Mouse (Mus musculus): ENCODE measurements around the gene A630001G21Rik.
"Not testable (repeated sequence)": the region's sequence is repeated elsewhere in the genome, so short reads cannot be mapped to it uniquely, and the experiment has no call there.

The A630001G21Rik gene

GRCm38 (mm10) chr1:85778436-85778835 lies at the start of gene A630001G21Rik:
Gene A630001G21Rik, minus strand, starts transcription at chr1:85778643.
- no peak for DNase-seq (ENCODE audit: low read depth, low spot score)

GRCm38 (mm10) chr1:85827166-85827565 lies 48.7 kb upstream of the A630001G21Rik start:
- DNase-seq (ENCODE audit: low read depth, low spot score): no peak

DNA sequence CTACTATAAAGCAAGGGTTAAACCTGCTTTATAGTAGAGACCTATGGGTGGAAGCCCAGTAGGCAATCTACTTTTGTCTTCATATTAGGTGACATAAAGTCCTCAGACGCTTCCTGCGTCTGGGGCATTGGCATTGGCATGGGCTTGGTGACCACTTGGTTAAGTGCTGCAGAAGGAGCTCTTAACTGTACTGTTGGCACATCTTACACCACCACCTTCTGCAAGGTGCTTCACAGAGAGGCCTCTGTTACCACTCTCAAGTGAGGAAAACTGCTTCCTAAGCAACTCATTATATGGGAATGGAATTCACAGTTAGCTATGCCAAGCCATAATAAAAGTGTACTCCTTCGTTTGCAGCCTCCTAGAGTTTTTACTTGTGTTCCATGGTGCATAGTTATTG lies 46.5 kb upstream of the A630001G21Rik start:
- DNase-seq (ENCODE audit: low read depth, low spot score): no peak

GRCm38 (mm10) chr1:85822239-85822638 lies 43.8 kb upstream of the A630001G21Rik start:
- DNase-seq (ENCODE audit: low read depth, low spot score): no peak

DNA sequence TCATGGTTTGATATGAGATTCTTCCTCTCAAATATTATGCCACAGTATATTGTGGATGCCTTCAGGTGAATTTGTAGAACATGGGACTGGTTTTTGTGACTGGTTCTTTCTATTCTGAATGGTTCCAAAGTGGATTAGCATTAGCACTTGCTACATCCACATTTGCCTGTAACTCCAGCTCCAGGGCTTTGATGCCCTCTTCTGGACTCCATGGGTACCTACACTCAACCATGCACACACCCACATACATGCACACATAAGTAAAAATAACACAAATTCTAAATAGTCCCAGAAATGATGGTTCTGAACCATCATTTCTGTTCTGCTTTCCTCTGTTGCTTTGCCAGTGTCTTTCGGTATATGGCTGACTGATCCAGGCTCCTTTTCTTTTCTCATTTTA lies 41.3 kb upstream of the A630001G21Rik start:
- no peak for DNase-seq (ENCODE audit: low read depth, low spot score)

- DNase-seq (ENCODE audit: low read depth, low spot score): no peak
Observed at GRCm38 (mm10) chr1:85818121-85818520, 39.7 kb upstream of the A630001G21Rik start.

- not testable (repeated sequence) for DNase-seq (ENCODE audit: low read depth, low spot score)
Observed at GRCm38 (mm10) chr1:85814213-85814612, 35.8 kb upstream of the A630001G21Rik start.

DNA sequence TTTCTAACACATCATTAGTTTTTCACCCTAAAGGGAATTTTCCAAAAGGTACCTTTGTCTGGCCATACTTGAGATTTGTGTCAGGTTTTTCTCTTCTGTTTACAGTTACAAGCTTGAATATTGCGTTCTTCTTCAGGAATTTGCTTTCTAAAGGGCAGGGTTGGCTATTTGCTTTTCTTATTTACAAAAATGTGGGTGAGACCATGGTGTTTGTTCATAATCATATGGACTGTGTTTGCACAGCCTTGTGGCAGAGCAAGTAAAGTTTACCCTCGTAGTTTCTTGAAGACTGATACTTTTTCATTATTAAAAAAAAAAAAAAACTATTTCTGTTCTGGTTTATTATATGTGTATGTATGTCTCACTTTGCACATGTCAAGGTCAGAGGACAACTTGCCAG lies 32.3 kb upstream of the A630001G21Rik start:
- DNase-seq (ENCODE audit: low read depth, low spot score): no peak

GRCm38 (mm10) chr1:85810343-85810742 lies 31.9 kb upstream of the A630001G21Rik start:
- DNase-seq (ENCODE audit: low read depth, low spot score): no peak

GRCm38 (mm10) chr1:85809256-85809655 lies 30.8 kb upstream of the A630001G21Rik start:
- DNase-seq (ENCODE audit: low read depth, low spot score): no peak

GRCm38 (mm10) chr1:85804551-85804950 lies 26.1 kb upstream of the A630001G21Rik start:
- DNase-seq (ENCODE audit: low read depth, low spot score): no peak

GRCm38 (mm10) chr1:85802517-85802916 lies 24.1 kb upstream of the A630001G21Rik start:
- DNase-seq (ENCODE audit: low read depth, low spot score): no peak

DNA sequence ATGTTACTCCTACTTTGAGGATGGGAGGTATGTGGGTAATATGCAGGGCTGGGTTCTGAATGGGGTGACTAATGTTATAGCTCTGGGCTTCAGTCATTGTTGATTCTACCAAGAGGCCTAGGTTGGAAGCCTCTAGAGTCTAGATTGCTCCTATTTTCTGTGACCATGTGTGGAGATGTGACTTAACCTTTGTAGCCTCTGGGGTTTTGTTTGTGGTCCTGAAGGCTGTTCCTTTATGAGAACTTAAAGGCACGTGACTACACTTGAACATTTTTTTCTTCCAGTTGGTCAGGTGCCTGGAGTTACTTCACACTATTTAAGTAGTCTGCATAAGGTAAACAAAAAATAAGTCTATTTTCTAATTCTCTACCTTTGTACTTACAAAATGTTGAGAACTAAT lies 21.3 kb upstream of the A630001G21Rik start:
- DNase-seq (ENCODE audit: low read depth, low spot score): no peak

GRCm38 (mm10) chr1:85795196-85795595 lies 16.8 kb upstream of the A630001G21Rik start:
- no peak for DNase-seq (ENCODE audit: low read depth, low spot score)

DNA sequence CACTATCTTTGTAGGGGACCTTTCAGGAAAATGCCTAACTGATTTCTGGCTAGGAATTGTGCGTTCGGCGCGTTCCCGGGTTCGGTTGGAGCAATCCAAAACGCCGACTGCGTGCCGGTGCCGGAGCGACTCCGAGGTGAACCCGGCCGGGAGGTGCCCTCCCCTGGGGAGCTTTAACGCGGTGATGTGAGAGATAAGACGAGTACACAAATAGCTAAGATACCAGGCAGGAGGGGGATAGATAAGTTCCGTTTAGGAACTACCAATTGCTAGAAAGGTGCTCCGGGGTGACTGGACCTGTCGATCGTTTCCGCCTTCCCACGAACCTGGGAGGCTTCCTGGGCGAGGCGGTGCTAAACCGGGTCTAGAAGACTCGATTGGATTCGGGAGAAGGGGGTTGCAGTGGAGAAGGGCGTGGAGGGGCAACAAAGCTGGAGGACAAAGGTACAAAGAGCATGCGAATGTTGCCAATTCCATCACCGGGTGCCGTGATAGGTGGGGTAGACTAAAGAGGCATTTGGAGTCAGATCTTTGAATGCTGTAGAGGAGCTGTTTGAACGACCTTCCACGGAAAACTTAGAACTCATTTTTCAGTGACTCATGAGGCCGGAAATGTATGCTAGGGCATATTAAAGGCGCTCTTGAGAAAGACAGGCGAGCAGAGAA lies 15.8 kb upstream of the A630001G21Rik start:
- DNase-seq (ENCODE audit: low read depth, low spot score): no peak

GRCm38 (mm10) chr1:85793208-85794105 lies 15.0 kb upstream of the A630001G21Rik start, which contains the start of gene Cab39:
Gene Cab39, plus strand, starts transcription at chr1:85793441.
- peak; percentile 72 for DNase-seq (ENCODE audit: low read depth, low spot score)

DNA sequence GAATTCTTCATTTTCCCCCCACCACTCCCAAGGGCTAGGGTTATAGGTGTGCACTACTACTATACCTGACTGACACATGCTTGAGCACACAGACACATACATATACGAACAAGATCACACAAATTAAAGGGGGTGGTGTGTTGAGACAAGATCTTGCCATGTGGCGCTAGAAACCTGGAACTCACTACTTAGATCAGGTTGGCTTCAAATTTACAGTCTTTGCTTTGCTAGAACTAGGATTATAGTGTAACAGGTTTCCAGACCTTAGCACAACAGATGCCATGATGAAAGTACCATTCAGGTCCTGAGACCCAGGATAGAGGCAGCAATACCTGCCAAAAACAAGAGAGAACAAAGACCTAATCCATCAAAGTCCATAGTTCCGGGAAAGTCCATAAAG lies 13.0 kb upstream of the A630001G21Rik start:
- DNase-seq (ENCODE audit: low read depth, low spot score): no peak

DNA sequence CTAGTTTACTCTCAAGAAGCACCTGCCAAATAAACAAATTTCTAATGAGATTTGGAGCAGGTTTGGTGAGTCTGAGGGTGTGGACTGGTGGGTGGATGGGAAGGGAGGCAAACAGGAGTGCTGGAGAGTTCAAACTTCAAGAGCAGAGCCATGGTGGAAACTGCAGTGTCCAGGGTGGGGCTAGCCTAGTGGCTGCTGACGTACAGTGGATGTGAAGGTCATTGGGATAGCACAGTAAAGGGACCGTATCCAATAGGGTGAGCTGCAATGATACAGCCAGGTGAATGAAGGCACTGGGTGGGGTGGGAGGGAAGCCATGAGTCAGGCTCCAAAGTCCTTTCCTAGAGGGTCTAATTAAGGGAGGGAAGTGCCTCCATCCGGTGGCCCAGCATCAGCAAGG lies 12.1 kb upstream of the A630001G21Rik start:
- no peak for DNase-seq (ENCODE audit: low read depth, low spot score)

DNA sequence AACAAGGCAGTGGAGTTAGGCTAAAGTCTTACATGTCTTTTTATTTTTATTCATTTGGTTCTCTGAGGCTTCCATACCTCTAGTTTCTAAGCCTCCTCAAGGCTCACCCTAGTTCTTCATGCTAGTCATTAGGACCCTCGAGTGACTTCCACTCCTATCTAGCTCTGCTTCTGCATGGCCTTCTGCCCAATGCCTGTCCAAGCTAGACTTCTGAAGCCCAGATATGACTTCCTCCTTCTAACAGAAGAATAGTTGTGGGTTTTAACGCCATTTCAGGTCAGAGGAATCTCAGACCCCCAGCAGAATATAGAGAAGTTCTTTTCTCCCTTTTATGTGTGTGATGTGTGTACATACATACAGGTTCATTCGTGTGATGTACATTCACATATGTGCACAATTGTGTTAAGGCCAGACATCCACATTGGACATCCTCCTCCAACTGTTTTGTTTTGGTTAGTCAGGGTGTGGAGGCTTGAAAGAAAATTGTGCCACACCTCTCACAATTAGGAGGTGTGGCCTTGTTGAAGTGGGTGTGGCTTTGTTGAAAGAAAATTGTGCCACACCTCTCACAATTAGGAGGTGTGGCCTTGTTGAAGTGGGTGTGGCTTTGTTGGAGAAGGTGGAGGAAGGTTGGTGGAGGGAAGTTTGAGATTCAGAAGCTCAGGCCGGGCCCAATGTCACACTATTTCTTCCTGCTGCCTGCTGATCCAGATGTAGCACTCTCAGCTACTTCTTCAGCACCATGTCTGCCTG lies 1.2 kb upstream of the A630001G21Rik start:
- no peak for DNase-seq (ENCODE audit: low read depth, low spot score)

DNA sequence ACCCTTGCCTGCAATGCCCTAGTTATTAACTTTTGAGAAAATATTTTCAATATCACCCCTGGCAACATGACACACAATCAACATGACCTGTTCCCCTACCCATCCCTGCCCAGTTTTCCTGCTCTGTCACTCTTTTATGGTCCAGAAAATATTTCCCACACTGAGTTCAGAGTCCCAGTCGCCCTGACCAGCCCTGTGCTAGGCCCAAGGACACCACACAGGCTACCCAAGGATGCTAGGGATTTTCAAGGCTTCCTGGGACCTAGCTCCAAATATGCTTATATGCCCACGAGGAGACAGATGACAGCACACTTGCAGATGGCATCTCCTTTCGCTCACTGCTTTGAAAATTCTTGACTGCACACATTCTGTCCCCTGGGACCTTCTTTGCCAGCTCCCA lies 569 bp upstream of the A630001G21Rik start:
- DNase-seq (ENCODE audit: low read depth, low spot score): no peak

DNA sequence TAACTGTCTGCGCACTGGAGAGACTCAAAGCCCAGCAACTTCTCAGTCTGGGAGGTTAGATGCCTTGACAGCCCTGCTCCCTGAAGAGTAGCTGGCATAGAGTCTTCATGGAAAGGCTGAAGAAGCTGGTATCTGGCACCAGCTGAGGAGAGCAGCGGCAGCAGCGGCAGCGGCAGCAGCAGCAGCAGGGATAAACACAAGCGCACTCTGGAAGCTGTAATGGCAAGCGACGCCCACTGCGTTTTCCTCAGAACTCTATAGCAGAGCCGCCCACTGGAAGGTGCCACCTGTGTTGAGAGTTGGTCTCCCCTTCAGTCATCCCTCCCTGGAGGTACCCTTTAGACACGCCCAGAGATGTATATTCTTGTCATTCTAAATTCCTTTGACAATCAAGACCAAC lies 2.3 kb downstream of the A630001G21Rik start:
- DNase-seq (ENCODE audit: low read depth, low spot score): no peak

GRCm38 (mm10) chr1:85775136-85775535 lies 3.3 kb downstream of the A630001G21Rik start:
- DNase-seq (ENCODE audit: low read depth, low spot score): no peak
